ENCODE assay signal across 24 mouse cellular contexts in the genomic region with DNA sequence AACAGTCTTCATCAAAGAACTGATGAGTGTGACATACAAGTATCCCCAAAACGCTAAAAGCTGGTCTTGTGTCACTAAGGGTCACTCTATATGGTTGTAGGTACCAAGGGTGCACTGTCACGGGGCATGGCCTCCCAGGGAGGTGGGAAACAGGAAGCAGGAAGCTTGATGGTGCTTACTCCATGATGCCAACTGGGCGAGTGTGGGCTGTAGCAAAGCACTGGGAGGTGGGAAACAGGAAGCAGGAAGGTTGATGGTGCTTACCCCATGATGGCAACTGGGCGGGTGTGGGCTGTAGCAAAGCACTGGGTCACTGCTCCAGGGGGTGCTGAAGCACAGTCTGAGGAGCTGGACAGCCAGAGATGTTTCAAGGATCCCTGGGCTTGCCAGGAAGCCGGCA.
DNase-seq lines count a peak whose midpoint lies in the region; ATAC-seq and TF ChIP-seq lines count a peak whose summit lies in the region.
"Had no signal": no experiment of that assay in that cellular context is flagged by ENCODE, and none has a peak within 500 bp of the region (broad histone marks: within the 10 kb centered on the region; RNA-seq: fewer than 3 reads in every experiment).

No protein-coding gene starts in this region.

- no peak overlapping the region for H3K4me3 ChIP-seq in stomach, postnatal 0 days (ENCODE audit: low read depth, low read length)
- H3K4me3 ChIP-seq in liver, embryonic 11.5 days (ENCODE audit: low read depth, low read length), result no peak overlapping the region
- H3K4me3 ChIP-seq: embryonic facial prominence, embryonic 10.5 days; embryonic facial prominence, embryonic 12.5 days; forebrain, embryonic 13.5 days; forebrain, embryonic 15.5 days had no signal

- 52% methylated on average over 5 of the region's 5 CpGs for WGBS in stomach, postnatal 0 days
- WGBS in liver, embryonic 11.5 days, result 52% methylated on average over 5 of the region's 5 CpGs

- peak; percentile 81 for DNase-seq in heart, adult 11 months
- no peak for DNase-seq in heart, postnatal 4 days
- DNase-seq in right cerebral cortex, adult 18-20 months, result no peak
- no peak for DNase-seq in stomach, postnatal 0 days (ENCODE audit: low spot score)
- no peak for DNase-seq in liver, embryonic 11.5 days (ENCODE audit: low spot score)
- DNase-seq: adrenal gland, adult 2 months; adrenal gland, postnatal 10 days; adrenal gland, postnatal 25 days; cerebellum, adult 11 months; cerebellum, adult 18-20 months; cerebellum, adult 8-10 months; cerebellum, adult 9-11 months; cerebellum, postnatal 14 days; cerebellum, postnatal 36 days had no signal

- H3K4me2 ChIP-seq in stomach, postnatal 0 days (replicated peaks; ENCODE audit: low read depth), result no peak overlapping the region
- H3K4me2 ChIP-seq in liver, embryonic 11.5 days, result no peak overlapping the region
- H3K4me2 ChIP-seq: embryonic facial prominence, embryonic 12.5 days; forebrain, embryonic 13.5 days; forebrain, embryonic 15.5 days had no signal

- H3K9me3 ChIP-seq in stomach, postnatal 0 days (ENCODE audit: control insufficient read depth, low read length), result no peaks in the 10 kb centered on the region
- H3K9me3 ChIP-seq in liver, embryonic 11.5 days (ENCODE audit: control insufficient read depth, low read length), result peaks cover 19% of the 10 kb centered on the region

- no peaks in the 10 kb centered on the region for H3K4me1 ChIP-seq in stomach, postnatal 0 days (replicated peaks; ENCODE audit: control insufficient read depth, insufficient read depth)
- no peaks in the 10 kb centered on the region for H3K4me1 ChIP-seq in liver, embryonic 11.5 days (replicated peaks; ENCODE audit: control insufficient read depth, insufficient read depth, low read length)
- H3K4me1 ChIP-seq: embryonic facial prominence, embryonic 10.5 days; embryonic facial prominence, embryonic 12.5 days; forebrain, embryonic 13.5 days; forebrain, embryonic 15.5 days had no signal

- no peak overlapping the region for H3K9ac ChIP-seq in stomach, postnatal 0 days (ENCODE audit: low read length)
- no peak overlapping the region for H3K9ac ChIP-seq in liver, embryonic 11.5 days (ENCODE audit: low read depth, low read length)
- H3K9ac ChIP-seq: embryonic facial prominence, embryonic 12.5 days; forebrain, embryonic 13.5 days; forebrain, embryonic 15.5 days had no signal

- peak; percentile 54 for ATAC-seq in megakaryocyte, adult 5-6 weeks (ENCODE audit: poor library complexity, severe bottlenecking)
- ATAC-seq in monocyte, adult 5-6 weeks (replicated peaks; ENCODE audit: insufficient number of reproducible peaks, low FRiP score, low TSS enrichment, poor library complexity, severe bottlenecking), result peak; percentile 22; the same call in 1 of the 2 replicates
- no peak for ATAC-seq in stomach, postnatal 0 days (ENCODE audit: low FRiP score, low TSS enrichment)
- ATAC-seq in liver, embryonic 11.5 days (replicated peaks; ENCODE audit: low FRiP score), result no peak
- ATAC-seq: CD4-positive, CD25-positive, alpha-beta regulatory T cell, adult 4 months; forebrain, embryonic 13.5 days; forebrain, embryonic 15.5 days; Patski had no signal

- H3K36me3 ChIP-seq in stomach, postnatal 0 days (ENCODE audit: control insufficient read depth, insufficient read depth, low read length), result no peaks in the 10 kb centered on the region
- no peaks in the 10 kb centered on the region for H3K36me3 ChIP-seq in liver, embryonic 11.5 days (ENCODE audit: control insufficient read depth, insufficient read depth, low read length)
- H3K36me3 ChIP-seq: embryonic facial prominence, embryonic 10.5 days; embryonic facial prominence, embryonic 12.5 days; forebrain, embryonic 15.5 days; G1E had no signal

- TF ChIP-seq CTCF in stomach, postnatal 0 days (IDR thresholded peaks at IDR 0.05; ENCODE audit: low read depth), result no peak

- TF ChIP-seq EP300 in stomach, postnatal 0 days (optimal IDR thresholded peaks at IDR 0.05), result no peak

- H3K27me3 ChIP-seq in stomach, postnatal 0 days (ENCODE audit: control insufficient read depth, insufficient read depth, low read length), result no peaks in the 10 kb centered on the region
- no peaks in the 10 kb centered on the region for H3K27me3 ChIP-seq in liver, embryonic 11.5 days (replicated peaks; ENCODE audit: control insufficient read depth, insufficient read depth, low read length)
- H3K27me3 ChIP-seq: CH12.LX; embryonic facial prominence, embryonic 12.5 days; forebrain, embryonic 13.5 days; forebrain, embryonic 15.5 days; Patski had no signal

- no peak overlapping the region for H3K27ac ChIP-seq in stomach, postnatal 0 days (replicated peaks)
- no peak overlapping the region for H3K27ac ChIP-seq in liver, embryonic 11.5 days (ENCODE audit: low read depth, low read length)
- H3K27ac ChIP-seq: embryonic facial prominence, embryonic 10.5 days; embryonic facial prominence, embryonic 12.5 days; forebrain, embryonic 13.5 days; forebrain, embryonic 15.5 days had no signal

Comparison
In these comparisons a context has a peak if more than half of its experiments do, and no peak if none do; other contexts are left out.
1. ATAC-seq: peak in megakaryocyte, adult 5-6 weeks (single experiment) and monocyte, adult 5-6 weeks (single experiment); none in stomach, postnatal 0 days (single experiment) and liver, embryonic 11.5 days (single experiment).